In the genomic region with DNA sequence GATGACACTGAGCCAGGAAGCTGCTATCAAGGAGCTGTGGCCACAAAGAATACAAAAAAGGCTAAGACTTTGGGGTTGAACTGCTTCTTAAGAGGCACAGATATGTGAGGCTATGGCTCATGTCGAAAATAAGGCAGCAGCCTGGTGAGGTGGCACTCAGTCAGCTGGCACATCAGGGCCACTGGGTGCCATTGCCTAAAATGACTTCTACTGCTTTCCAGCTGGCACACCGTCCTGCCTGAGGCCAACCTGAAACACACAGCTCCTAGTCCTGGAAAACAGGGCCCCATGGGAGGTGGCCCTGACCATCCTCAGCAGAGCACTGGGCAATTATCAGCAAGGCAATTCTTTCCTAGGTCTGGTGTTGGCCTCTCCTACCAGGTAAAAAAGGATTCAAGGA, we compare ENCODE assay signal across 20 mouse cellular contexts.
A peak's percentile ranks its signal among the peaks of the same experiment; 100 is the strongest.
DNase-seq lines count a peak whose midpoint lies in the region; ATAC-seq and TF ChIP-seq lines count a peak whose summit lies in the region.
"Had no signal": no experiment of that assay in that cellular context is flagged by ENCODE, and none has a peak within 500 bp of the region (broad histone marks: within the 10 kb centered on the region; RNA-seq: fewer than 3 reads in every experiment).

No protein-coding gene starts in this region.

- H3K9me3 ChIP-seq in liver, embryonic 11.5 days (ENCODE audit: control insufficient read depth, low read length), result no peaks in the 10 kb centered on the region
- no peaks in the 10 kb centered on the region for H3K9me3 ChIP-seq in forebrain, postnatal 0 days (ENCODE audit: low read length)
- H3K9me3 ChIP-seq: embryonic facial prominence, embryonic 10.5 days; limb, embryonic 10.5 days; liver, embryonic 12.5 days had no signal

- H3K36me3 ChIP-seq in liver, adult 2 months (ENCODE audit: control insufficient read depth, insufficient read depth, low read length), result no peaks in the 10 kb centered on the region
- peaks cover 4% of the 10 kb centered on the region; the same call in 1 of the 2 replicates for H3K36me3 ChIP-seq in liver, embryonic 11.5 days (ENCODE audit: control insufficient read depth, insufficient read depth, low read length)
- no peaks in the 10 kb centered on the region for H3K36me3 ChIP-seq in forebrain, postnatal 0 days (ENCODE audit: insufficient read depth)

- no peak overlapping the region for H3K4me2 ChIP-seq in liver, embryonic 11.5 days
- no peak overlapping the region for H3K4me2 ChIP-seq in forebrain, postnatal 0 days (ENCODE audit: low read depth)
- H3K4me2 ChIP-seq: liver, embryonic 12.5 days had no signal

- intact Hi-C loops in gastrocnemius, adult 2 months (cut with DNase I), result no loop called here
- intact Hi-C loops in heart, postnatal 14 days (cut with DNase I), result no loop called here

- no peak for TF ChIP-seq CTCF in liver, adult 2 months (IDR thresholded peaks at IDR 0.05; ENCODE audit: low read depth, low read length)
- no peak for TF ChIP-seq CTCF in gastrocnemius, adult 2 months (IDR thresholded peaks at IDR 0.05)
- no peak for TF ChIP-seq CTCF in forebrain, postnatal 0 days (IDR thresholded peaks at IDR 0.05; ENCODE audit: low read depth)

- no peak for TF ChIP-seq POLR2A in liver, adult 2 months (IDR thresholded peaks at IDR 0.05; ENCODE audit: extremely low read depth, insufficient read depth, low read length)

- ATAC-seq in liver, embryonic 11.5 days (replicated peaks; ENCODE audit: low FRiP score), result no peak
- ATAC-seq in forebrain, postnatal 0 days, result no peak
- ATAC-seq: liver, embryonic 12.5 days had no signal

- peaks cover 3% of the 10 kb centered on the region; the same call in 1 of the 2 replicates for H3K4me1 ChIP-seq in liver, adult 2 months (ENCODE audit: control insufficient read depth, insufficient read depth, low read length)
- no peaks in the 10 kb centered on the region for H3K4me1 ChIP-seq in liver, embryonic 11.5 days (replicated peaks; ENCODE audit: control insufficient read depth, insufficient read depth, low read length)
- 0 out of 2 replicates have a peak, but pooled peaks cover 5% of the 10 kb centered on the region for H3K4me1 ChIP-seq in forebrain, postnatal 0 days (ENCODE audit: insufficient read depth)
- H3K4me1 ChIP-seq: embryonic facial prominence, embryonic 10.5 days; limb, embryonic 10.5 days; liver, embryonic 12.5 days had no signal

- no peak overlapping the region for H3K9ac ChIP-seq in liver, adult 2 months (ENCODE audit: low read depth, low read length)
- H3K9ac ChIP-seq in liver, embryonic 11.5 days (ENCODE audit: low read depth, low read length), result no peak overlapping the region
- H3K9ac ChIP-seq in forebrain, postnatal 0 days, result no peak overlapping the region
- H3K9ac ChIP-seq: liver, embryonic 12.5 days had no signal

- DNase-seq in gastrocnemius, adult 18-20 months (ENCODE audit: low spot score), result peak; percentile 82
- DNase-seq in gastrocnemius, postnatal 4 days (ENCODE audit: low spot score in 2 of 2), result no peak
- DNase-seq in liver, adult 2 months (ENCODE audit: extremely low read depth, low read depth, low spot score), result peak; percentile 85
- no peak for DNase-seq in liver, embryonic 11.5 days (ENCODE audit: low spot score)
- DNase-seq in gastrocnemius, adult 2 months, result peak; percentile 90
- peak; percentile 31 to 66 for DNase-seq in heart, postnatal 14 days
- DNase-seq in forebrain, postnatal 0 days, result no peak
- DNase-seq in left cerebral cortex, adult 9 months (ENCODE audit: low spot score in 2 of 2), result no peak
- DNase-seq: cerebellum, adult 8-10 months; kidney, adult 2 months; kidney, postnatal 10 days; lung, adult 2 months; lung, postnatal 36 days; thymus, postnatal 36 days had no signal

- 32% methylated on average over 2 of the region's 2 CpGs for WGBS in liver, adult 2 months
- 89% methylated on average over 2 of the region's 2 CpGs for WGBS in liver, embryonic 11.5 days
- 73% methylated on average over 2 of the region's 2 CpGs for WGBS in forebrain, postnatal 0 days

- no peak overlapping the region for H3K27ac ChIP-seq in liver, adult 2 months (replicated peaks; ENCODE audit: insufficient read depth, low read depth, low read length)
- no peak overlapping the region for H3K27ac ChIP-seq in liver, embryonic 11.5 days (ENCODE audit: low read depth, low read length)
- peak overlapping the region; percentile 85 for H3K27ac ChIP-seq in gastrocnemius, adult 2 months
- H3K27ac ChIP-seq in forebrain, postnatal 0 days (ENCODE audit: low read depth, low read length), result no peak overlapping the region
- H3K27ac ChIP-seq: embryonic facial prominence, embryonic 10.5 days; left cerebral cortex, adult 2 months; limb, embryonic 10.5 days; liver, embryonic 12.5 days; midbrain, embryonic 10.5 days had no signal

- no peaks in the 10 kb centered on the region; the same call in 1 of the 2 replicates for H3K79me2 ChIP-seq in liver, adult 2 months (ENCODE audit: control insufficient read depth, insufficient read depth, low read length)

- H3K27me3 ChIP-seq in liver, adult 2 months (ENCODE audit: control insufficient read depth, insufficient read depth, low read length), result no peaks in the 10 kb centered on the region
- no peaks in the 10 kb centered on the region for H3K27me3 ChIP-seq in liver, embryonic 11.5 days (replicated peaks; ENCODE audit: control insufficient read depth, insufficient read depth, low read length)
- H3K27me3 ChIP-seq in forebrain, postnatal 0 days (ENCODE audit: insufficient read depth, low read length), result no peaks in the 10 kb centered on the region
- H3K27me3 ChIP-seq: CH12.LX; liver, embryonic 12.5 days had no signal

- H3K4me3 ChIP-seq in liver, adult 2 months (ENCODE audit: insufficient read depth, low read depth, low read length), result no peak overlapping the region
- H3K4me3 ChIP-seq in liver, embryonic 11.5 days (ENCODE audit: low read depth, low read length), result no peak overlapping the region
- peak overlapping the region; percentile 37; the same call in 1 of the 2 replicates for H3K4me3 ChIP-seq in gastrocnemius, adult 2 months
- no peak overlapping the region for H3K4me3 ChIP-seq in forebrain, postnatal 0 days (ENCODE audit: low read depth, low read length)
- H3K4me3 ChIP-seq: embryonic facial prominence, embryonic 10.5 days; left cerebral cortex, adult 2 months; limb, embryonic 10.5 days; liver, embryonic 12.5 days; midbrain, embryonic 10.5 days had no signal

Comparison
In these comparisons a context has a peak if more than half of its experiments do, and no peak if none do; other contexts are left out.
1. DNase-seq: peak in gastrocnemius, adult 18-20 months (single experiment), liver, adult 2 months (single experiment), gastrocnemius, adult 2 months (single experiment) and heart, postnatal 14 days (2 of 2); none in gastrocnemius, postnatal 4 days (0 of 2), liver, embryonic 11.5 days (single experiment), forebrain, postnatal 0 days (single experiment) and left cerebral cortex, adult 9 months (0 of 2).